Mouse (Mus musculus) common myeloid progenitor, adult 5-6 weeks (primary cell): ENCODE data around the gene Lgmn. TPM values are rescaled to one million over a fixed set of nuclear protein-coding genes. Genes with fewer than 3 reads are reported as not detected.
A peak's percentile ranks its signal among the peaks of the same experiment; 100 is the strongest.

Source experiments
- ATAC-seq: replicated peaks from 2 replicates; pipeline ENCODE4 v1.8.0; 2016; ENCODE audit warnings: low read depth, mild to moderate bottlenecking, moderate TSS enrichment, inconsistent platforms; ENCODE audit not compliant: poor library complexity, severe bottlenecking
- total RNA-seq: library from RNA; stranded (forward); fragments of 200-1000, 187-1606 nt; gene quantifications from 2 replicates; pipeline ENCODE4 v1.2.3, GENCODE M21; 2017

Gene Lgmn
- total RNA-seq, 1 experiment from 2014 or later, result 2.1 TPM

- no peak for ATAC-seq
Measured at GRCm38 (mm10) chr12:102395998-102396991, 43.3 kb downstream of the Lgmn start.

GRCm38 (mm10) chr12:102395537-102395936, 44.1 kb downstream of the Lgmn start:
- ATAC-seq, result no peak

GRCm38 (mm10) chr12:102394496-102394895, 45.1 kb downstream of the Lgmn start:
- ATAC-seq, result 0 out of 2 replicates have a peak, but pooled peaks have one; percentile 9

- peak; percentile 37; the same call in 1 of the 2 replicates for ATAC-seq
Measured at GRCm38 (mm10) chr12:102391982-102392381, 47.6 kb downstream of the Lgmn start.

GRCm38 (mm10) chr12:102391109-102391508, 48.5 kb downstream of the Lgmn start:
- no peak for ATAC-seq

GRCm38 (mm10) chr12:102390042-102390441, 49.6 kb downstream of the Lgmn start:
- no peak for ATAC-seq

- peak; percentile 72 for ATAC-seq
Measured at GRCm38 (mm10) chr12:102387219-102387917, 52.2 kb downstream of the Lgmn start.

- ATAC-seq, result peak; percentile 56
Measured at GRCm38 (mm10) chr12:102384819-102385218, 54.8 kb downstream of the Lgmn start.

- 0 out of 2 replicates have a peak, but pooled peaks have one; percentile 18 for ATAC-seq
Measured at GRCm38 (mm10) chr12:102383288-102383687, 56.3 kb downstream of the Lgmn start.

GRCm38 (mm10) chr12:102382180-102382579, 57.4 kb downstream of the Lgmn start:
- ATAC-seq, result no peak

- ATAC-seq, result no peak
Measured at GRCm38 (mm10) chr12:102372322-102372721, 67.3 kb downstream of the Lgmn start.

GRCm38 (mm10) chr12:102370931-102371500, 68.6 kb downstream of the Lgmn start:
- no peak for ATAC-seq

- ATAC-seq, result no peak
Measured at GRCm38 (mm10) chr12:102369488-102370235, 70.0 kb downstream of the Lgmn start.

- ATAC-seq, result no peak
Measured at GRCm38 (mm10) chr12:102368556-102368955, 71.1 kb downstream of the Lgmn start.

GRCm38 (mm10) chr12:102368066-102368465, 71.5 kb downstream of the Lgmn start:
- peak; percentile 59 for ATAC-seq

GRCm38 (mm10) chr12:102367075-102367474, 72.5 kb downstream of the Lgmn start:
- peak; percentile 45 for ATAC-seq

- ATAC-seq, result no peak
Measured at GRCm38 (mm10) chr12:102366126-102366816, 73.3 kb downstream of the Lgmn start.

- ATAC-seq, result peak; percentile 72
Measured at GRCm38 (mm10) chr12:102365016-102365415, 74.6 kb downstream of the Lgmn start.
